Mouse (Mus musculus): ENCODE results near the gene Slc12a8. TPM values are rescaled to one million over a fixed set of nuclear protein-coding genes. Genes with fewer than 3 reads are reported as not detected.

Slc12a8 gene
- polyA plus RNA-seq, 2 experiments = 0.94 to 0.97 TPM

GRCm38 (mm10) chr16:33523571-33523970, 6.4 kb downstream of the Slc12a8 start:
- 78% methylated on average over 10 of the region's 10 CpGs for WGBS
- no peak for ATAC-seq (ENCODE audit: low FRiP score, low read depth)

DNA sequence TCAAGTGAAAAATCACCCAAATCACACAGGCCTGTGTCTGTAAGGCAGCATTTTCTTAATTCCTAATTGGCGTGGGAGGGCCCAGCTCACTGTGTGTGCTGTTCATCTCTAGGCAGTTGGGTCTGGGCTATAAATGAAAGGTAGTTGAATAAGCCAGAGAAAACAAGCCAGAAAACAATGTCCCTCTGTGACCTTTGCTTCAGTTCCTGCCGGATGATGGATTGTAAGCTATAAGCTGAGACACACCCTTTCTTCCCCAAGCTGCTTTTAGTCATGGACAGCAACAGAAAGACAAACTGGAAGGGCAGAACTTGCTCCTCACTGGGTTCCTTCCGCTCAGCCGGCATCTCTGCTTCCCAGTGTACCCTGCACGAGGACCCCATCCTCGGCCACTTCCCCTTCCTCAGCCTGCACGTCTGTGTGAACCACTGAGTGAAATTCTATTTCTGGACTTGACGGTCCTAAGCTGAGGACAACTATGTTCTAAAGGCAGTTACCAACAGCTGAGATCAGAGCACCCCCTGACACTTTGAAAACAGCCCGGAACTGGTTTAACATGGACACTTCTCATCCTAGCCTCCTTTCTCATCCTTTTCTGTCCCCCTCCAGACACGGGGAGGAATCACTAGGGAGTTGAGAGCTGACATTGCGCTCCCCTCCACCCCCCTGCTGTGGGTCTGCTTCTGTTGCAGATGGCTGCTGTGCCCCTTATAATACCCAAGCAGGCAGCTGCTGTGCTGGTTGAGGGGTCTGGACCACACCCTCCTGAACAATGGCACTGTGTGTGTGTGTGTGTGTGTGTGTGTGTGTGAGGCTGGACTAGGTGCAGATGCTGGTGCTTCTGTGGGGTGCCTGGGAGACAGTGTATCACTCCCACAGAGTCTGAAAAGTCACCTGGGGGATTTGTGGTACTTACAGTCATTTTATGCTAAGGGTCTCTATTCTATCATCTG, 12.7 kb downstream of the Slc12a8 start:
- H3K27ac ChIP-seq (replicated peaks; ENCODE audit: low read depth, low read length) = no peak overlapping the region
- 64% methylated on average over 11 of the region's 11 CpGs for WGBS

More at GRCm38 (mm10) chr16:33523571-33523970, 6.4 kb downstream of the Slc12a8 start:
- Histone ChIP-seq H3K4me2 (replicated peaks; ENCODE audit: low read depth, low read length, severe bottlenecking) (no peak overlapping the region), H3K36me3 (ENCODE audit: control insufficient read depth, insufficient read depth, low read length) (no peaks in the 10 kb centered on the region), H3K9ac (ENCODE audit: low read depth, low read length, severe bottlenecking) (no peak overlapping the region), H3K27ac (replicated peaks; ENCODE audit: low read depth, low read length) (no peak overlapping the region), H3K27me3 (ENCODE audit: control insufficient read depth, insufficient read depth, low read length) (no peaks in the 10 kb centered on the region), H3K4me1 (ENCODE audit: control insufficient read depth, insufficient read depth, low read length) (0 out of 2 replicates have a peak, but pooled peaks cover under 1% of the 10 kb centered on the region), H3K4me3 (replicated peaks; ENCODE audit: low read length) (no peak overlapping the region), H3K9me3 (ENCODE audit: control insufficient read depth, low read length) (0 out of 2 replicates have a peak, but pooled peaks cover 5% of the 10 kb centered on the region)
- TF ChIP-seq POLR2A (IDR thresholded peaks at IDR 0.05; ENCODE audit: borderline replicate concordance, extremely low read depth, insufficient read depth, insufficient read length) = no peak
- DNase-seq (ENCODE audit: low spot score) = no peak

GRCm38 (mm10) chr16:33531184-33531583, 14.1 kb downstream of the Slc12a8 start:
- H3K9ac ChIP-seq (ENCODE audit: low read depth, low read length, severe bottlenecking) = no peak overlapping the region
- WGBS = 75% methylated on average over 8 of the region's 8 CpGs
- H3K27me3 ChIP-seq (ENCODE audit: control insufficient read depth, insufficient read depth, low read length) = no peaks in the 10 kb centered on the region
- DNase-seq (ENCODE audit: low spot score) (no peak), ATAC-seq (ENCODE audit: low FRiP score, low read depth) (no peak)
- no peak overlapping the region for H3K4me3 ChIP-seq (replicated peaks; ENCODE audit: low read length)
- no peaks in the 10 kb centered on the region for H3K36me3 ChIP-seq (ENCODE audit: control insufficient read depth, insufficient read depth, low read length)
- H3K4me1 ChIP-seq (ENCODE audit: control insufficient read depth, insufficient read depth, low read length) = peaks cover 12% of the 10 kb centered on the region
- 0 out of 2 replicates have a peak, but pooled peaks cover 5% of the 10 kb centered on the region for H3K9me3 ChIP-seq (ENCODE audit: control insufficient read depth, low read length)
- H3K4me2 ChIP-seq (replicated peaks; ENCODE audit: low read depth, low read length, severe bottlenecking) = no peak overlapping the region
- no peak for TF ChIP-seq POLR2A (IDR thresholded peaks at IDR 0.05; ENCODE audit: borderline replicate concordance, extremely low read depth, insufficient read depth, insufficient read length)
- H3K27ac ChIP-seq (replicated peaks; ENCODE audit: low read depth, low read length) = no peak overlapping the region

More for the DNA sequence above, 12.7 kb downstream of the Slc12a8 start:
- Histone ChIP-seq H3K27me3 (ENCODE audit: control insufficient read depth, insufficient read depth, low read length) (no peaks in the 10 kb centered on the region), H3K9ac (ENCODE audit: low read depth, low read length, severe bottlenecking) (no peak overlapping the region), H3K4me2 (replicated peaks; ENCODE audit: low read depth, low read length, severe bottlenecking) (no peak overlapping the region), H3K36me3 (ENCODE audit: control insufficient read depth, insufficient read depth, low read length) (no peaks in the 10 kb centered on the region), H3K4me1 (ENCODE audit: control insufficient read depth, insufficient read depth, low read length) (peaks cover 12% of the 10 kb centered on the region), H3K4me3 (replicated peaks; ENCODE audit: low read length) (no peak overlapping the region), H3K9me3 (ENCODE audit: control insufficient read depth, low read length) (0 out of 2 replicates have a peak, but pooled peaks cover 5% of the 10 kb centered on the region)
- ATAC-seq (ENCODE audit: low FRiP score, low read depth) = no peak
- no peak for TF ChIP-seq POLR2A (IDR thresholded peaks at IDR 0.05; ENCODE audit: borderline replicate concordance, extremely low read depth, insufficient read depth, insufficient read length)
- no peak for DNase-seq (ENCODE audit: low spot score)

DNA sequence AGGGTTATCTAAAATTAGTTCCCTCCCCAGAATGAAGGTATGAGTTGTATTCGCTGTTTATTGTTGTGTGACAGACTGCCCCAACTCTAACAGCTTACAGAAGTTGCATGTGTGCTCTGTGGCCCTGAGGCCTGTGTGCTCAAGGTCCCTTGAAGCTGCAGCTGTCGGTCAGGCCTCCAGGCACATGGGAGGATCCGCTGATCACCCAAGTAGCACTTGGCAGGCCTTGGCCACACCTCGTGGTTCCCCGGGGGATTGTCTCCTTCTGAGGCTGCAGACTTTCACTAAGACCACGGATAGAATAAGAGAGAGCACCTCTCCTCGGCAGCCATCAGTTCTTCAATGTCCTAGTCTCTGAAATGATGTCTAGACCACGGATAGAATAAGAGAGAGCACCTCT, 19.3 kb downstream of the Slc12a8 start:
- DNase-seq (ENCODE audit: low spot score) (no peak), ATAC-seq (ENCODE audit: low FRiP score, low read depth) (no peak)
- Histone ChIP-seq H3K4me2 (replicated peaks; ENCODE audit: low read depth, low read length, severe bottlenecking) (no peak overlapping the region), H3K4me3 (replicated peaks; ENCODE audit: low read length) (no peak overlapping the region), H3K27me3 (ENCODE audit: control insufficient read depth, insufficient read depth, low read length) (no peaks in the 10 kb centered on the region), H3K9me3 (ENCODE audit: control insufficient read depth, low read length) (no peaks in the 10 kb centered on the region), H3K36me3 (ENCODE audit: control insufficient read depth, insufficient read depth, low read length) (no peaks in the 10 kb centered on the region), H3K27ac (replicated peaks; ENCODE audit: low read depth, low read length) (no peak overlapping the region), H3K4me1 (ENCODE audit: control insufficient read depth, insufficient read depth, low read length) (peaks cover 5% of the 10 kb centered on the region; the same call in 1 of the 2 replicates), H3K9ac (ENCODE audit: low read depth, low read length, severe bottlenecking) (no peak overlapping the region)
- WGBS = 77% methylated on average over 8 of the region's 8 CpGs
- TF ChIP-seq POLR2A (IDR thresholded peaks at IDR 0.05; ENCODE audit: borderline replicate concordance, extremely low read depth, insufficient read depth, insufficient read length) = no peak

- peak; percentile 47 for ATAC-seq (ENCODE audit: low FRiP score, low read depth)
- no peaks in the 10 kb centered on the region for H3K27me3 ChIP-seq (ENCODE audit: control insufficient read depth, insufficient read depth, low read length)
- WGBS = 65% methylated on average over 21 of the region's 21 CpGs
Measured at GRCm38 (mm10) chr16:33537499-33538225, 20.5 kb downstream of the Slc12a8 start.

More at GRCm38 (mm10) chr16:33537499-33538225, 20.5 kb downstream of the Slc12a8 start:
- peak; percentile 25 for DNase-seq (ENCODE audit: low spot score)
- Histone ChIP-seq H3K9ac (ENCODE audit: low read depth, low read length, severe bottlenecking) (no peak overlapping the region), H3K4me2 (replicated peaks; ENCODE audit: low read depth, low read length, severe bottlenecking) (no peak overlapping the region), H3K27ac (replicated peaks; ENCODE audit: low read depth, low read length) (no peak overlapping the region), H3K9me3 (ENCODE audit: control insufficient read depth, low read length) (no peaks in the 10 kb centered on the region), H3K4me1 (ENCODE audit: control insufficient read depth, insufficient read depth, low read length) (peaks cover 5% of the 10 kb centered on the region; the same call in 1 of the 2 replicates), H3K36me3 (ENCODE audit: control insufficient read depth, insufficient read depth, low read length) (no peaks in the 10 kb centered on the region), H3K4me3 (replicated peaks; ENCODE audit: low read length) (no peak overlapping the region)
- no peak for TF ChIP-seq POLR2A (IDR thresholded peaks at IDR 0.05; ENCODE audit: borderline replicate concordance, extremely low read depth, insufficient read depth, insufficient read length)

All from limb, embryonic 14.5 days (tissue).